Mouse (Mus musculus) liver, adult 2 months (tissue): ENCODE results near the gene Dmgdh. TPM values are rescaled to one million over a fixed set of nuclear protein-coding genes. Genes with fewer than 3 reads are reported as not detected.
A peak's percentile ranks its signal among the peaks of the same experiment; 100 is the strongest.

Source experiments
- DNase-seq: peaks from one replicate; pipeline ENCODE4 v3.0.0-alpha.2; 2011; ENCODE audit warnings: low read depth, low spot score; ENCODE audit errors: extremely low read depth
- H3K27ac ChIP-seq: fragments of 200-500 bp; replicated peaks from 2 replicates; pipeline ENCODE4 v1.5.1; 2012; ENCODE audit warnings: low read depth, mild to moderate bottlenecking, control low read depth, inconsistent platforms, low read length; ENCODE audit not compliant: insufficient read depth
- H3K27me3 ChIP-seq: fragments of 200-500 bp; 2 replicates; pipeline ENCODE4 v1.6.1; 2012; ENCODE audit warnings: mild to moderate bottlenecking, moderate library complexity, low read length, inconsistent platforms; ENCODE audit not compliant: control insufficient read depth, insufficient read depth
- H3K36me3 ChIP-seq: fragments of 200-500 bp; 2 replicates; pipeline ENCODE4 v1.6.1; 2012; ENCODE audit warnings: low read length, inconsistent platforms; ENCODE audit not compliant: control insufficient read depth, insufficient read depth
- H3K4me1 ChIP-seq: fragments of 200-500 bp; 2 replicates; pipeline ENCODE4 v1.6.1; 2011; ENCODE audit warnings: low read length; ENCODE audit not compliant: control insufficient read depth, insufficient read depth
- H3K4me3 ChIP-seq: fragments of 200-500 bp; 2 replicates; pipeline ENCODE4 v1.5.1; 2011; ENCODE audit warnings: low read depth, mild to moderate bottlenecking, control low read depth, low read length, moderate library complexity; ENCODE audit not compliant: insufficient read depth
- H3K79me2 ChIP-seq: fragments of 200-500 bp; 2 replicates; pipeline ENCODE4 v1.6.1; 2012; ENCODE audit warnings: inconsistent platforms, mild to moderate bottlenecking, low read length, moderate library complexity; ENCODE audit not compliant: control insufficient read depth, insufficient read depth
- H3K9ac ChIP-seq: fragments of 200-500 bp; 2 replicates; pipeline ENCODE4 v1.6.1; 2012; ENCODE audit warnings: low read depth, mild to moderate bottlenecking, control low read depth, inconsistent platforms, low read length
- CTCF ChIP-seq: fragments of 200-500 bp; IDR thresholded peaks from 2 replicates; pipeline ENCODE4 v1.5.1; 2011; ENCODE audit warnings: low read depth, low read length, control low read depth
- POLR2A ChIP-seq: fragments of 200-500 bp; IDR thresholded peaks from 2 replicates; pipeline ENCODE4 v1.6.1; 2011; ENCODE audit warnings: low read length, control low read depth; ENCODE audit not compliant: insufficient read depth; ENCODE audit errors: extremely low read depth
- WGBS: fragments of 180-500 bp; shearing (Covaris S2); methylation state at CpG from one replicate; pipeline ENCODE4 v1.1.7; 2018; 5-methylcytosine and 5-hydroxymethylcytosine counted together
- polyA plus RNA-seq: library from polyadenylated mRNA; depleted of rRNA; stranded (reverse); fragments of >200 nt; gene quantifications from 2 replicates; pipeline ENCODE4 v1.2.3, GENCODE M21; 2012
- total RNA-seq: library from RNA; depleted of rRNA; stranded (reverse); fragments of >200 nt; gene quantifications from 2 replicates; pipeline ENCODE4 v1.2.3, GENCODE M21; 2014

Dmgdh gene
- total and polyA plus RNA-seq, 2 experiments: 132 to 283 TPM

DNA sequence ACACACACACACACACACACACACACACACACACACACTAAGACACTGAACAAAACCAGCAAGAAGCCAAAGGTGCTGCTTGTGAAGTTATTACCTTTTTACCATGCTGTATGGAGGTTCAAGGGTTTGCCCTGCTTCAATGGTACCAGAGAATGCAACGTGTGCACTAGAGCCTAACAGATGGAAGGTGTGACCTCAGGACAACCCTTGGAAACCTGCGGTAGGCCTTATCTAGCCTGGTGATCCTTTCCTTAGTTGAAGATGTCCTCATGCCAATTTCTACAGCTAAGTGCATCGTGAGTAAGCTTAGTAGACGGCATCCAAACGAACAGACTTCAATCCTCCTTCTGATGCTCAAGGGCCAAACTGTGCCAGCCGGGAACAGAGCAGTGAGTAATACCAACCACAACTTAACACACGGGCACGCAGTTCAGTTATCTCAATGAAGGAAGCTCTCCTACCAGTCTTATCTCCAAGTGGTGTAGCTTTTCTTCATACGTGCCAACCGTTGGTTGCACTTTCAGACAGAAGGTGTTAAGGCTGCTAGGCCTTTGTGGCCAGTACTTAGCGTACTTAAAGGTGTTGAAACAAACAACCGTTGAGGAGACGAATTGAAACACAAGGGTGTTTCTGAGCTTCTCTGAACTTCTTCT, 90.2 kb downstream of the Dmgdh start:
- Histone ChIP-seq H3K27ac (no peak overlapping the region), H3K4me3 (no peak overlapping the region), H3K79me2 (no peaks in the 10 kb centered on the region), H3K9ac (no peak overlapping the region), H3K36me3 (no peaks in the 10 kb centered on the region), H3K27me3 (no peaks in the 10 kb centered on the region), H3K4me1 (no peaks in the 10 kb centered on the region)
- WGBS: 90% methylated on average over 13 of the region's 13 CpGs
- no peak for TF ChIP-seq CTCF
- TF ChIP-seq POLR2A: no peak
- no peak for DNase-seq

DNA sequence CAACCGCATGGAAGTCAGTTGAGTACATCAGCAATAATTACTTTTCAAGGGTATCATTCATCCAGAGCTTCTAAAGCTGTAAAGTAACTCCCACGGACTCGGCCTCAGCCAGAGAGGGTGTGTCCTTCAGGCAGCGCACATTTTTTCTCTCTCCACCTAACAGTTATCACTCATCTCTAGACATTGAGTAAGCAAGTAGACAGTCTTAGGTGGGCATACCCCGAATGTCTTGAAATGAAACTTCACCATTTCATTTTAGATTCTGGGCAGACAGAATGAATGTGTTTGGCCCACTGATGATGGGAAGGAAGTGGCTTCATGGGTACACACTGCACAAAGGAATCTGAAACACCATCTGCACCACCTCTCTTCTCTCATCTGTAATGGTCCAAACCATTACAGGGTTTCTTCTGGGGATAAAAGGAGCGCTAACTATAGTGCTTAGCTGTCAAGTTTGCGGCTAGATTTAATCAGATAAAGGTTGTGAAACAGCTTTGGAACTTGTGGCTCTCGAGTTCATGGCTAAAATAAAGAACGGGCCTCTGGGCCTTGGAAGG, 96.9 kb downstream of the Dmgdh start:
- H3K36me3 ChIP-seq: no peaks in the 10 kb centered on the region
- peak overlapping the region; percentile 60; the same call in 1 of the 2 replicates for H3K27ac ChIP-seq
- DNase-seq: peak; percentile 70
- peak overlapping the region; percentile 83; the same call in 1 of the 2 replicates for H3K4me3 ChIP-seq
- WGBS: 42% methylated on average over 9 of the region's 9 CpGs
- TF ChIP-seq POLR2A (no peak), CTCF (no peak)
- H3K79me2 ChIP-seq: no peaks in the 10 kb centered on the region; the same call in 1 of the 2 replicates
- peaks cover 6% of the 10 kb centered on the region for H3K4me1 ChIP-seq
- H3K9ac ChIP-seq: no peak overlapping the region; the same call in 1 of the 2 replicates
- no peaks in the 10 kb centered on the region for H3K27me3 ChIP-seq

DNA sequence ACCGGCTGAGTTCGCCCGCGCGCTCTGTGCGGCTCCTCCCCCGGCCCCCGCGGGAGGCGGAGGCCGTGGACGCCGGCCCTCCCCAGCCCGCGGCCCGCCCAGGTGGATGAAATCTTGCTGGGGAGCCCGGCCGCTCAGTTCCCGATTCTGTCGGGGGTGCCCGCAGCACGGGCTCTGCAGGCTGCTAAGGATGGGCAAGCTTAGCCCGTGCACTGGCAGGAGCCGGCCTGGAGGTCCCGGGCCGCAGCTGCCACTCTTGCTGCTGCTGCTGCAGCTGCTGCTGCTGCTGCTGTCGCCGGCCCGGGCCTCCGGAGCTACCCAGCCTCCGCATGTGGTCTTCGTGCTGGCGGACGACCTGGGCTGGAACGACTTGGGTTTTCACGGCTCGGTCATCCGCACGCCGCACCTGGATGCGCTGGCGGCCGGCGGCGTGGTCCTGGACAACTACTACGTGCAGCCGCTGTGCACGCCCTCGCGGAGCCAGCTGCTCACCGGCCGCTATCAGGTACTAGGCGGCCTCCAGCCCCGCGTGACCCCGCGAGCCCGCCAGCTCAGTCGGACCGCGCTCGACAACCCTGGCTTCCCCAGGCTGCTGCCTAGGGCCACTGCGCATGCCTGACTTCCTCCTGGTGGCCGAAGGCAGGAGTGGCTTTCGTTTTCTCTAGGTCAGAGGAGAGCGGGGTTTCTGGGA, 97.5 kb downstream of the Dmgdh start, which contains the start of gene Arsb:
Gene Arsb, plus strand, starts transcription at position 43 of the 691 bp plus-strand sequence.
- no peaks in the 10 kb centered on the region for H3K36me3 ChIP-seq
- peak within 1 kb of the TSS; percentile 83 for H3K4me3 ChIP-seq
- DNase-seq: peak; percentile 84
- H3K79me2 ChIP-seq: no peaks in the 10 kb centered on the region; the same call in 1 of the 2 replicates
- peak within 1 kb of the TSS; percentile 86 for H3K9ac ChIP-seq
- no peaks in the 10 kb centered on the region for H3K27me3 ChIP-seq
- H3K4me1 ChIP-seq: peaks cover 6% of the 10 kb centered on the region
- TF ChIP-seq CTCF: peak; percentile 81
- TF ChIP-seq POLR2A: peak; percentile 54; the same call in 1 of the 2 replicates
- peak within 1 kb of the TSS; percentile 96 for H3K27ac ChIP-seq
- WGBS: under 1% methylated on average over 66 of the region's 66 CpGs

DNA sequence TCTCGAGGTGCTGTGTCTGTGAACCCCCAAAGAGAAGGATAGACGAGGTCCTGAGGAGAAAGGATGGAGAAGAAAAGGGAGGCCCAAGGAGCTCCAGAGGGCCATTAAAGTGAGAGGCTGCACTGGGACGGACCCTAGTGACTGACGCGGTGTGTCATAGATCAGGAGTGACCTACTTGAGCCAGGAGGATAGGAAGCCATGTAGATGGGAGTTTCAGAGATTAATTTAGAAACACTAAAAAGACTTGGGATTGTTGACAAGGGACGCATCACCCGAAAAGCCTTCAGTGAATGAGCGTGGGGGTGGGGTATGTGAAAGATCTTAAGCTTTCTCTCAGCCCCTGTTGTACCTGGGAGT, 98.0 kb downstream of the Dmgdh start:
- Histone ChIP-seq H3K27me3 (no peaks in the 10 kb centered on the region), H3K79me2 (no peaks in the 10 kb centered on the region; the same call in 1 of the 2 replicates), H3K9ac (peak overlapping the region; percentile 86), H3K4me3 (peak overlapping the region; percentile 83), H3K27ac (peak overlapping the region; percentile 96), H3K4me1 (peaks cover 6% of the 10 kb centered on the region), H3K36me3 (no peaks in the 10 kb centered on the region)
- 7% methylated on average over 8 of the region's 8 CpGs for WGBS
- DNase-seq: no peak
- TF ChIP-seq POLR2A: no peak
- no peak for TF ChIP-seq CTCF

DNA sequence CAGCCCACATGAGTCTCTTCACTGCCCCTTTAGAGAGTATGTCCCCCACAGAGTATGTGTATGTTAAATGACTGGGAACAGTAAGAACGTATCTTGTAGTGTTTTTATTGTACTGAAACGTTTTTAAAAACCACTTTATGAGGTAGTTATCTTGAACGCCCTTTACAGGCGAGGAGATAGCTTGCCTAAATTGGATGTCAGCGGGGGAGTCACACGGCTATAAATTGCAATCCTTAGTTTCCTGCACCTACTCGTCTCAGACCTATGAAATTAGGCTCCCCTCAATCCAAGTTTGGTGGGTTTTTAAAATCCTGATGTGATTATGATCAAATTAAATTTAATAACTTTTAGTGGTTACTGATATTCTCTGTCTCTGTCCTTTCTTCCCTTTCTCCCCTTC, 98.6 kb downstream of the Dmgdh start:
- WGBS: 81% methylated on average over 7 of the region's 7 CpGs
- H3K4me3 ChIP-seq: no peak overlapping the region

More for the DNA sequence above, 98.6 kb downstream of the Dmgdh start:
- H3K27me3 ChIP-seq: no peaks in the 10 kb centered on the region
- no peak for DNase-seq
- TF ChIP-seq POLR2A (no peak), CTCF (no peak)
- no peaks in the 10 kb centered on the region; the same call in 1 of the 2 replicates for H3K79me2 ChIP-seq
- no peaks in the 10 kb centered on the region for H3K36me3 ChIP-seq
- H3K9ac ChIP-seq: no peak overlapping the region
- peaks cover 6% of the 10 kb centered on the region for H3K4me1 ChIP-seq
- H3K27ac ChIP-seq: no peak overlapping the region
